Mouse (Mus musculus) left cerebral cortex, adult 2 months (tissue): ENCODE data around the gene Cdc14b. TPM values are rescaled to one million over a fixed set of nuclear protein-coding genes. Genes with fewer than 3 reads are reported as not detected.
"Not testable (repeated sequence)": the region's sequence is repeated elsewhere in the genome, so short reads cannot be mapped to it uniquely, and the experiment has no call there.

Source experiments
- DNase-seq, 2 experiments: peaks; one replicate each; pipeline ENCODE4 v3.0.0; 2021 to 2022; ENCODE audit warnings: low spot score in 2 of 2, mixed read lengths in 1 of 2; ENCODE audit errors: extremely low spot score in 1 of 2
- H3K27ac ChIP-seq: fragments of 200-600 bp; 2 replicates; pipeline ENCODE4 v1.8.1; 2022
- H3K4me3 ChIP-seq: fragments of 200-600 bp; 2 replicates; pipeline ENCODE4 v1.8.1; 2022
- CTCF ChIP-seq: fragments of 200-600 bp; IDR thresholded peaks from 2 replicates; pipeline ENCODE4 v1.8.1; 2022; ENCODE audit warnings: antibody characterized with exemption, mild to moderate bottlenecking, moderate library complexity
- intact Hi-C: fragments of 180-260 bp; cut with DNase I; formaldehyde crosslinking; loops from one replicate; pipeline ENCODE4 v1.15.1; 2025
- total RNA-seq, 2 experiments: library from RNA; stranded (reverse); gene quantifications; 2 replicates each; pipeline ENCODE4 v1.2.3; 2021

Cdc14b gene
- total RNA-seq, 2 experiments from 2014 or later, result 15.3 to 19.0 TPM

DNA sequence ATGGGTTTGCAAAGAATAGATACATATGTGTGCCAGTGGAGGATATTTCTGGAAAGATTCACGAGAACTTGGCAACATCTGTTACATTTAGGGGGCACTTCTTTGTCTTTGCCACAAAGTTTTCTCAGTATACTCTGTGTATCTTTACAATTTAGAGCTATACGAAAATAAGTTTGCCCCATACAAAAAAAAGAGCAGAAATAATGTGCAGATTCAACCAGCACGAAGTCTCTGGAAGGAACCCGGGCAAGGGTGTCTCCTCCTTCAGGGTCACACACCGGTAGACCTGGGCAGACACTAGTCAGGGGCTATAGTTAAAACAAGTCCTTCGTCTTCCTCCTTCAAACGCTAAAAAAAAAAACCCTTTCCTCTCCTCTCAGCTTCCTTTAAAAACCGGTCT is 1.7 kb downstream of the Cdc14b start:
- intact Hi-C loops, result no loop called here
- H3K4me3 ChIP-seq, result no peak overlapping the region; the same call in none of the 2 replicates

DNA sequence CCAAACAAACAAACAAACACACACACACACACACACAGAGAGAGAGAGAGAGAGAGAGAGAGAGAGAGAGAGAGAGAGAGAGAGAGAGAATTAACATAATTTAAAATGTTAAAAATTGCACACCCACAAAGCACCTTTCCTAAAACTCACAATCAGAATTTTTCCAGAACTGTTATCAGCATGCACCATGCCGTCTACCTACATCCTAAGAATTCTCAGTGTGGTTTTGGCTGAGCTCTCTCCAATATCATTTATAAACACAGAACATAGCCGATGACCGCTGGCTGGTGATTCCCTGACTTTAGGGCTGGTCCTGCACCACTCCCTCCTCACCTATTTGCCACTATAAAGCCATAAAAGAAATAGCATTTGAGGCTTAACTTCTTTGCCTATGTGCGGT is 6.7 kb downstream of the Cdc14b start:
- DNase-seq, result no peak
- no peak for TF ChIP-seq CTCF
- intact Hi-C loops, result no loop called here
- Histone ChIP-seq H3K4me3 (no peak overlapping the region), H3K27ac (no peak overlapping the region)

More for the DNA sequence above, 1.7 kb downstream of the Cdc14b start:
- no peak for TF ChIP-seq CTCF
- H3K27ac ChIP-seq, result no peak overlapping the region
- DNase-seq, result no peak

DNA sequence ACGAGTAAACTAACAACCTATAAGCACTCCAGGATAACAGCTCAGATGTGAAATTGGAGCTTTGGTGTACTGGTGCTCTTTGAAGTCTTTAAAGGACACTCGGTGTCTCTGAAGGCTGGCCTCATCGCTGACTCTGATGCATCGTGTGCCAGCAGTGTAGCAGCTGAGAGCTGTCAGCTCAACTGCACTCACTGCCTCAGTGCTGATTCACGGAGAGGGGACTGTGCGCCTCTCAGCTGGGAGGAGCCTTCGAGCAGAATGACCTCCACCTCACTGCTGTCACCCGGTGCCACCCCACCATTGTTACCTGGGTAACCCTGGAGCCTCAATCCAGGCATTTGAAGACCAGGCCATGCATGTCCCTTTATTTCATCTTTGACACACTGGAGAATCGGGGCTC is 7.9 kb downstream of the Cdc14b start:
- intact Hi-C loops, result no loop called here
- H3K27ac ChIP-seq, result no peak overlapping the region
- DNase-seq, result no peak
- TF ChIP-seq CTCF, result no peak
- H3K4me3 ChIP-seq, result no peak overlapping the region

DNA sequence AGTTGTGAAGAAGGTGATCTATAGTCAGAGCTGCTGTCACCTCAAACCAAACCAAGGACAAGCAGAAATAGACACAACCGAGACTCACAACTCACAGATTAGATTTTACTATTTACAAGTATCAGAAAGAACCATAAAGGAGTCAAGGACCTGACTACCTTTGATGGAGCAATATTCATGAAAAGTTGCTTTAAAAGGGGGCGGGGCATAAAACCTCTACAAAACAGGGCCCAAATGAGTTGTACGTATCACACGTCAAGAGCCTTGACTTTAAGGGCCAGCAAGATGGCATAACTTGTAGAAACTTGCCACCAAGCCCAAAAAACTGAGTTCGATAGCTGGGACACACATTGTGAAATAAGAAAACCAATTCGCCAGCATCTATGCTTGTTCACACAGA is 10.5 kb downstream of the Cdc14b start:
- no peak for DNase-seq
- Histone ChIP-seq H3K4me3 (no peak overlapping the region), H3K27ac (no peak overlapping the region)
- no peak for TF ChIP-seq CTCF
- intact Hi-C loops, result no loop called here

DNA sequence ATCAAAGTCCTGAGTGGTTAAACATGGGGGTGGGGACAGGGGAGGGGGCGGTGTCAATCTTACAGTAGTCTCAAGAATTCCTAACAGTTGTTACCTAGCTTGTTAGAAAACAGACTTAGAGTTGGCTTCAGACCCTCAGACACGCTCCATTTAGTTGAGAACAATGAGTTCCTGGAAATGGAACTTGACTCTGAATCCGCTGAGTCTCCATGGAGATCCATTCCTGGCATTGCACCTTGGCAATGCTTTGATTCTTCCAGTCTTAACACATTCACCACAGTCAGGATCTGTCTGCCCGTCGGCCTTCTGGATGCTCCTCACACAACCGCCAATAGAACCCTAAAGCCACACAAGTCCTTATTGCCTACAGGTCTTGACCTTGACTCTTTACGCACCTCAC is 15.2 kb downstream of the Cdc14b start:
- Histone ChIP-seq H3K27ac (no peak overlapping the region), H3K4me3 (no peak overlapping the region)
- TF ChIP-seq CTCF, result no peak
- DNase-seq, result no peak
- intact Hi-C loops, result no loop called here

DNA sequence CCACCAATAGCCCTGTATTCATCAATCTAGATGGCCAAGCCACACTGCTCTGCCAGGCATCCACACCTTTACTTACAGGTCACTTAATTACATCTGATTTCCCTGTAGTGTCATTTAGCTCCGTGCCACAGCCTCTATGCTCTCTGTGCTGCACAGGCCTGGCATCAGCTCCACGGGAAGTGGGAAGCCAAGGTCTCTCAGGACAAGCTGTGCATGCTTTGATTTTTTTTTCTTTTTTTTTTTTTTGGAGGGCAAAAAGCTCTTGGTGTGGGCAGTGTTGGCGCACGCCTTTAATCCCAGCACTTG is 16.6 kb downstream of the Cdc14b start:
- DNase-seq, result no peak
- Histone ChIP-seq H3K27ac (no peak overlapping the region), H3K4me3 (no peak overlapping the region)
- intact Hi-C loops, result no loop called here
- TF ChIP-seq CTCF, result no peak

DNA sequence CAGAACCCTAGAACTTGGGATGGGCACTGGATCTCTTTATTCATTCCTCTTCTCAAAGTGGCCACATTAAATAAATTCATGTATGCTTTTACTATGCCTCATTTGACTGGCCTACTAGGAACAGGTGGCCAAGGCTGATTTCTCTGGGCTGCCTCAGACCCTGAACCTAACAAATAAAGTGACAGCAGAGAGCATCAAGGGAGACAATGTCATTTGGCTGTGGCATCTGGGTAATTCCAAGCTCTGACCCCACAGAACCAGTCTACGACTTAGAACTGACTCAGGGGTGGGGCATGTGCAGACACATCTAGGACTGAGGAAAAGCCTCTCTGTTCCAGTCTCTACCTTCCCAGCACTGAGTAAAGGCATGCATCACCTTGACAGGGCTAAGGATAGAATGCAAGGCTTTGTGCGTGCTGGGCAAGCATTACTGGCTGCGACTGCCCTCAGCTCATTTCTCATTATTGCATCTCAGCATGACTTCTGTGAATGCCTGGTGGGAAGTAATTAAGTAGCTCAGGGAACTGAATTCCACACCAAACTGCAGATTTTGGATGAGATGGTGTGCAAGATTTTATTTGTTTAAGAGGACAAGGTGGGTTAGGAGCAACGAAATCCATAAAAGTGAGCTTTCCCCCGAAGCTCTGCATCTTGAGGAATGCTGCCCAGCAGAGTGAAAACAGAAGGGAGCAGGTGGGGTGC is 17.1 kb downstream of the Cdc14b start:
- intact Hi-C loops, result no loop called here
- no peak for DNase-seq
- no peak for TF ChIP-seq CTCF
- no peak overlapping the region for H3K27ac ChIP-seq
- no peak overlapping the region for H3K4me3 ChIP-seq

DNA sequence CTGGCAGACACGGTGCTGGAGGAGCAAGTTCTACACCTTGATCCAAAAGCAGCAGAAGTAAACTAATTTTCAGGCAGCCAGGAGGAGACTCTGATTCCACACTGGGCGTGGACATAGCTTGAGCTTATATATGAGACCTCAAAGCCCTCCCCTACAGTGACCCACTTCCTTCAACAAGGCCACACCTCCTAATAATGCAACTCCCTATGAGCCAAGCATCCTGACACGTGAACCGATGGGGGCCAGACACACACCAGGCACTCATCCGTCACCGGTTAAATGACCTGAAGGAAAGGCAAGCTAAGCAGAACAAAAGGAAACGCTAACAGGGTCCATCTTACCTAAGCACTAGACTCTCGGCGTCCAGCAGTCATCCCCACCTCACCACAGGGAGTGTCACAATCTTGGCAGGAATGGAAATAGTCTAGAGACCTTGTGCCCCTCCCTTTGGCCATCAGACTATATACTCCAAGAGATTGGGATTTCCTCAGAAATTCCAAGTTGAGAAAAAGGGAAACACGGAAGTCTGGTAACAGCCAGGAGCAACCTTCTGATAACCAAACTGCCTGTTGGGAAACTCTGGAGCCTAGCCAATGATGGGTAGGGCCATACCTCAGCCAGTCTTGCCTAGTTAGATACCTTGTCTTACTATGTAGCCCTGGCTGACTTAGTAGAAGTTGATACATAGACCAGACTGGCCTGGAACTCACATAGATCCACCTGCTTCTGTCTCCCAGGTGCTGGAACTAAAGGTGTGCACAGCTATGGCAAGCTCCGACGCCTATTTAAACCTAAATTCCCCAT is 17.9 kb downstream of the Cdc14b start:
- H3K4me3 ChIP-seq, result no peak overlapping the region
- H3K27ac ChIP-seq, result no peak overlapping the region
- no peak for DNase-seq
- intact Hi-C loops, result no loop called here
- TF ChIP-seq CTCF, result no peak

DNA sequence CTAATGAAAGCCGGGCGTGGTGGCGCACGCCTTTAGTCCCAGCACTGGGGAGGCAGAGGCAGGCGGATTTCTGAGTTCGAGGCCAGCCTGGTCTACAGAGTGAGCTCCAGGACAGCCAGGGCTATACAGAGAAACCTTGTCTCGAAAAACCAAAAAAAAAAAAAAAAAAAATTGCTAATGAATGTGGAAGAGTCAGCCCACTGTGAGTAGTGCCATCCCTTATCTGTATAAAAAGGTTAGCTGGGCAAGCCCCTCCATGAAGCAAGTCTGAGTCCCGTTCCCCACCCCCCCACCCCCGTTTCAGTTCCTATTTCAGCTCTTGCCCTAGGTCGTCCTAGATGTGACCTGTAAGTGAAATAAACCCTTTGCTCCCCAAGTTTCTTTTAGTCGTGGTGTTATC is 20.9 kb downstream of the Cdc14b start:
- H3K27ac ChIP-seq, DNase-seq, H3K4me3 ChIP-seq, intact Hi-C loops: not testable (repeated sequence)

DNA sequence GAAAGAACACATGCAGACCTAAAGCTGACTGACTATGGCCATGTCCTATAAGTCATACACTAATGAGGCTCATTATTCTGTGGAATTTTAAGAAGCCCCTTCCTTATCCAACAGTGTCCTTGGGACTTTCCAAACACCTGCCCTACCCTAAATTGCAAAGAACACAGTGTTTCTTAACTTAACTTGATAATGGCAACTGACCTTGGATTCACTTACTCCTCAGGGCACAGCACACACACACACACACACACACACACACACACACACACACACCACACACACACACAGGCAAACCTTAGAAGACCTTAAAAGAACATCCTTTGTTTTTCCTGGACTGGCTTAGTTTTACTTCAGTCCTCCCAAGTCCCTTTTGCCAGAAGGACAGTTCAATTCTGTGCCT is 21.4 kb downstream of the Cdc14b start:
- intact Hi-C loops, result no loop called here
- no peak for DNase-seq
- no peak overlapping the region for H3K4me3 ChIP-seq
- no peak overlapping the region for H3K27ac ChIP-seq
- TF ChIP-seq CTCF, result no peak

DNA sequence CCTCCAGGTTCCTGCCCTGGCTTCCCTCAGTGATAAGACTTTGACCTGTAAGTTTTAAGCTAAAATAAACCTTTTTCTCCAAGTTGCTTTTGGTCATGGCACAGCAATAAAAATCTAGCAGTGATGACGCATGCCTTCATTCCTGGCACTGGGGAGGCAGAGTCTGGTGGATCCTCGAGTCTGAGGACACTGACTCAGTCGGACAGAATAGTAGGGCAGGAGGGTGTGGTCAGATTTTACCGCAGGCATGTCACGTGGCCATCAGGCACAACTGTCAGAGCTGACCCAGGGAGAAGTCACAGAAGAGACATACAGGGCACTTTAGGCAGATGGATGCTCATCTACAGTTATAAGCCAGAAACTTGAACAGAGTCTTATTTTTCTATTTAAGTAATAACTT is 22.9 kb downstream of the Cdc14b start:
- Histone ChIP-seq H3K4me3 (no peak overlapping the region), H3K27ac (no peak overlapping the region)
- TF ChIP-seq CTCF, result no peak
- intact Hi-C loops, result no loop called here
- DNase-seq, result no peak

DNA sequence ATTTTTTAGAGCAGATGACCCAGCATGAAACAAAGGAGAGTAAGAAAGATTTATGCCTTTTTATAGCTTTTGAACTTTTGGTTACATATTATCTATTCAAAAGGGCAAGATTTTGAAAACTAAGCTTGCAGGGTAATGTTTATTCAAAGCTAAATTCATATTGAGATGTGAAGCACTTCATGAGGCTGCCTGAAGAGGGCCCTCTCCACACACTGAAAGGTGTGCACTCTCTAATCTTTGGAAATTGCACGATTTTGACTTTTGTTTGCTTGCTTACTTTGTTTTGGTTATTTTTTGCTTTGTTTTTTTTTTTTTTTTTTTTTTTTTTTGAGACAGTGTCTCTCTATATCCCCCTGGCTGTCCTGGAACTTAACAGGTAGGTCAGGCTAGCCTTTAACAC is 24.7 kb downstream of the Cdc14b start:
- intact Hi-C loops, result no loop called here
- TF ChIP-seq CTCF, result peak; percentile 65
- Histone ChIP-seq H3K27ac (no peak overlapping the region), H3K4me3 (no peak overlapping the region)
- DNase-seq, result no peak
